Mouse (Mus musculus) neural tube, embryonic 11.5 days (tissue): ENCODE measurements around the gene Mns1. TPM values are rescaled to one million over a fixed set of nuclear protein-coding genes. Genes with fewer than 3 reads are reported as not detected.
A peak's percentile ranks its signal among the peaks of the same experiment; 100 is the strongest.
"Not testable (repeated sequence)": the region's sequence is repeated elsewhere in the genome, so short reads cannot be mapped to it uniquely, and the experiment has no call there.

Experiments
- ATAC-seq: fragments of 200-750 bp; cut with Nextera tagmentation; 2 replicates; pipeline ENCODE4 v1.8.0; 2017; ENCODE audit warnings: moderate number of reproducible peaks, mild to moderate bottlenecking, moderate TSS enrichment, moderate library complexity; ENCODE audit not compliant: insufficient read depth, low FRiP score, low TSS enrichment
- DNase-seq: peaks from one replicate; pipeline ENCODE4 v3.0.0-alpha.2; 2015; ENCODE audit warnings: low spot score
- H3K27ac ChIP-seq: fragments of 300-500 bp; sonication (generic); 2 replicates; pipeline ENCODE4 v1.5.1; 2014; ENCODE audit warnings: low read depth, mild to moderate bottlenecking, low read length
- H3K27me3 ChIP-seq: fragments of 300-500 bp; sonication (generic); 2 replicates; pipeline ENCODE4 v1.6.1; 2014; ENCODE audit warnings: mild to moderate bottlenecking, low read length, mixed read lengths; ENCODE audit not compliant: control insufficient read depth, insufficient read depth
- H3K36me3 ChIP-seq: fragments of 300-500 bp; sonication (generic); 2 replicates; pipeline ENCODE4 v1.6.1; 2014; ENCODE audit warnings: mild to moderate bottlenecking, low read length, moderate library complexity, mixed read lengths; ENCODE audit not compliant: control insufficient read depth, insufficient read depth
- H3K4me1 ChIP-seq: fragments of 300-500 bp; sonication (generic); 2 replicates; pipeline ENCODE4 v1.6.1; 2014; ENCODE audit warnings: low read length, mixed read lengths; ENCODE audit not compliant: control insufficient read depth, insufficient read depth
- H3K4me2 ChIP-seq: fragments of 300-500 bp; sonication (generic); 2 replicates; pipeline ENCODE4 v1.6.1; 2014; ENCODE audit warnings: low read depth, mild to moderate bottlenecking, moderate library complexity
- H3K4me3 ChIP-seq: fragments of 300-500 bp; sonication (generic); 2 replicates; pipeline ENCODE4 v1.5.1; 2014; ENCODE audit warnings: low read depth, low read length
- H3K9ac ChIP-seq: fragments of 300-500 bp; sonication (generic); 2 replicates; pipeline ENCODE4 v1.6.1; 2014; ENCODE audit warnings: mild to moderate bottlenecking, low read length
- H3K9me3 ChIP-seq: fragments of 300-500 bp; sonication (generic); 2 replicates; pipeline ENCODE4 v1.6.1; 2016; ENCODE audit warnings: low read length; ENCODE audit not compliant: control insufficient read depth
- WGBS: fragments of 180-500 bp; shearing (Covaris S2); extraction: QIAGEN DNeasy Blood & Tissue Kit; methylation state at CpG from one replicate; pipeline ENCODE4 v1.1.7; 2014; 5-methylcytosine and 5-hydroxymethylcytosine counted together
- polyA plus RNA-seq: library from polyadenylated mRNA; unstranded; fragments of >200 nt; fragmentation: Nextera tagmentation; extraction: Ambion mirVana; gene quantifications from 2 replicates; pipeline ENCODE4 v1.2.1, GENCODE M21; 2014

Gene Mns1
- polyA plus RNA-seq, 1 experiment from 2014 or later, result 36.5 TPM

- H3K4me2 ChIP-seq, H3K9ac ChIP-seq, H3K27me3 ChIP-seq, H3K4me3 ChIP-seq, H3K36me3 ChIP-seq, H3K9me3 ChIP-seq, H3K4me1 ChIP-seq, ATAC-seq, H3K27ac ChIP-seq, DNase-seq: not testable (repeated sequence)
- 75% methylated on average over 4 of the region's 4 CpGs for WGBS
Observed at GRCm38 (mm10) chr9:72401769-72402168, 36.0 kb upstream of the Mns1 start.

DNA sequence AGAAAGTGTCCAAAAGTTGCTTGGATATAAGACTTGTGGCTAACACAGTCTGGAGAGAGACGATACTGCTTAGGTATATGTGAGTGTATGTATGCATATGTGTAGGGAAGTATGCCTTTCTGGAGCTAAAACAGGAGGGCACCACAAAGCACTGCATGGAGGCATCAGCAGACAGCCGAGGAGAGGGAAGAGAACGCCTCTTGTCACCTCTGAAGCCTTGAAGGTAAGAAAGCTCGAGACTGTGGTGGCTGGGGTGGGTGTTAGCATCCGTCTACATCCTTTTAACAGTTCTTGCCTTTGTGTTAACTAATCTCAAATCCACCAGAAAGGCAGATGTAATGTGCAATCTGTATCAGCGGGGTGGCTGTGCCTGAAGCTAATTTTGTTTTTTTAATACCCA is 34.4 kb upstream of the Mns1 start:
- H3K27me3 ChIP-seq, result no peaks in the 10 kb centered on the region
- no peaks in the 10 kb centered on the region for H3K36me3 ChIP-seq
- 66% methylated on average over 6 of the region's 6 CpGs for WGBS
- no peak overlapping the region for H3K9ac ChIP-seq
- no peaks in the 10 kb centered on the region for H3K9me3 ChIP-seq
- ATAC-seq, result no peak
- DNase-seq, result no peak
- H3K27ac ChIP-seq, result no peak overlapping the region
- no peaks in the 10 kb centered on the region for H3K4me1 ChIP-seq
- no peak overlapping the region for H3K4me2 ChIP-seq
- H3K4me3 ChIP-seq, result no peak overlapping the region

- no peak for DNase-seq
- ATAC-seq, result no peak
- 92% methylated on average over 8 of the region's 8 CpGs for WGBS
- H3K4me1 ChIP-seq, result no peaks in the 10 kb centered on the region
- H3K27ac ChIP-seq, result no peak overlapping the region
- H3K4me2 ChIP-seq, result no peak overlapping the region
- no peaks in the 10 kb centered on the region for H3K27me3 ChIP-seq
- no peaks in the 10 kb centered on the region for H3K9me3 ChIP-seq
- no peak overlapping the region for H3K9ac ChIP-seq
- no peak overlapping the region for H3K4me3 ChIP-seq
- no peaks in the 10 kb centered on the region for H3K36me3 ChIP-seq
Observed at GRCm38 (mm10) chr9:72404446-72404845, 33.4 kb upstream of the Mns1 start.

DNA sequence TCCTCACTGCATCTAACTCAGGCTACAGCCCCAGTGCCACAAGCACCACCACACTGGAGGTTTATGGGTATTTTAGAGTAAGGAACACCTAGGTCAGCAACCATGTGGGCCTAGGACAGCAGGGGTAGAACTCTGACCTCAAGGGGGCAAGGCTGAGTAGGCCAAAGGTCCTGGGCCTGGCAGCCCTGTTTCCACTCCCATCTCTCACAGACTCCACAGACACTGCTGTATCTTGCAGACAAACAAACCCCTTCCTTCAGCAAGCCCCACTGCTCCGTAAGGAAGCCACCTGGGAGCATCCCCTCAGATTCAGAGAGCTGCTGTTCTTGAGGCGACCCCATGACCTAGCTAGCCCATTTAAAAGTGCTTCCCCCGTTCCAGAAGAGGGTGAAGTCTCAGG is 32.9 kb upstream of the Mns1 start:
- no peak overlapping the region for H3K27ac ChIP-seq
- H3K4me1 ChIP-seq, result no peaks in the 10 kb centered on the region
- no peak overlapping the region for H3K4me2 ChIP-seq
- no peaks in the 10 kb centered on the region for H3K36me3 ChIP-seq
- no peaks in the 10 kb centered on the region for H3K9me3 ChIP-seq
- no peak overlapping the region for H3K4me3 ChIP-seq
- 68% methylated on average over 3 of the region's 3 CpGs for WGBS
- no peaks in the 10 kb centered on the region for H3K27me3 ChIP-seq
- H3K9ac ChIP-seq, result no peak overlapping the region
- DNase-seq (no peak), ATAC-seq (no peak)

GRCm38 (mm10) chr9:72405882-72406638 is 31.8 kb upstream of the Mns1 start:
- no peak overlapping the region for H3K27ac ChIP-seq
- H3K4me1 ChIP-seq, result no peaks in the 10 kb centered on the region
- ATAC-seq (no peak), DNase-seq (no peak)
- WGBS, result 90% methylated on average over 9 of the region's 9 CpGs
- no peaks in the 10 kb centered on the region for H3K27me3 ChIP-seq
- no peak overlapping the region for H3K9ac ChIP-seq
- H3K4me2 ChIP-seq, result no peak overlapping the region
- no peaks in the 10 kb centered on the region for H3K36me3 ChIP-seq
- no peaks in the 10 kb centered on the region for H3K9me3 ChIP-seq
- H3K4me3 ChIP-seq, result no peak overlapping the region

DNA sequence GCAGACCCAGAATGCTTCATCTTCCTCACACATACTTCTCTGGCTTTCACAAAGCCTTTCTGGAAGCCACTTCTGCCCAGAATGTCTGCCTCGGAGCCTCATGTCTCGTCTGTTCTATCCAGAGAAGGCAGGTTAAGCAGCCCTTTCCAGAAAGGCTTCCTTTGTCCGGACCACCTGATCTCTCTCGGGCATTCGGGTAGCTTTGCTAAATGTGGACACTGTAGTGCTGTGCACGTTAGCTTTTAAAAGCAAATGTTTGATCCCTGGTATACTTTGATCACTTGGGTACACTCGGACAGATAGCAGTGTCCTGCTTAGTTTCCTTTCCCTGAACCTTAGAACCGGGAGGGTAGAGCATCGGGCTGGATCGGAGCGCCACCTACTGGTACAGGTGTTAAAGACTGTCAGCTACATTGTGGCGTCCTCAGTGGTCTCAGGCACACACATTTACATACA is 29.7 kb upstream of the Mns1 start:
- Histone ChIP-seq H3K9me3 (no peaks in the 10 kb centered on the region), H3K4me3 (no peak overlapping the region), H3K4me2 (peak overlapping the region; percentile 13), H3K9ac (no peak overlapping the region), H3K27ac (no peak overlapping the region), H3K4me1 (no peaks in the 10 kb centered on the region), H3K27me3 (no peaks in the 10 kb centered on the region), H3K36me3 (no peaks in the 10 kb centered on the region)
- WGBS, result 17% methylated on average over 12 of the region's 12 CpGs
- ATAC-seq (no peak), DNase-seq (peak; percentile 86)

- ATAC-seq (no peak), DNase-seq (no peak)
- Histone ChIP-seq H3K27me3 (no peaks in the 10 kb centered on the region), H3K4me2 (no peak overlapping the region), H3K9ac (no peak overlapping the region), H3K36me3 (no peaks in the 10 kb centered on the region), H3K9me3 (no peaks in the 10 kb centered on the region), H3K4me1 (no peaks in the 10 kb centered on the region), H3K4me3 (no peak overlapping the region), H3K27ac (no peak overlapping the region)
- 66% methylated on average over 15 of the region's 15 CpGs for WGBS
Observed at GRCm38 (mm10) chr9:72409381-72410225, 28.2 kb upstream of the Mns1 start.

DNA sequence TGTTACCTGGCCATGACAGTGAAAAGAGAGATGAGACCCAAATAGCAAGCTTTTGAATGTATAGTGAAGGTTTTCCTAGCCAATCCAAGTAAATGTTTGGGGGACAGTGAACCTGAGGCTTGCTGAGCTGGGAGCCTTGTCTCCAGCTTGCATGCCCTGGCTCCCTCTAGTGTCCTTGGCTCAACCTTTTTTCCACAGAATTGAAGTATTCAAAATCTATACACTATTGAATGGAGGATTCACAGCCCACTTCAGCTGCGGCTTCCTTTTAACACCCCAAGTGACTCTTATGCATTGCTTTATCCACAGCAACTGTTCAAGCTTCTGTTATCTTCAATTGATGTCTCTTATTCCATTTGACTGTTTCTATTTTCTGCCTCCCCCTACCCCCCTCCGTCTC is 26.1 kb upstream of the Mns1 start:
- H3K4me3 ChIP-seq, result no peak overlapping the region
- WGBS, result 93% methylated on average over 2 of the region's 2 CpGs
- H3K9ac ChIP-seq, result no peak overlapping the region
- no peaks in the 10 kb centered on the region for H3K27me3 ChIP-seq
- H3K4me1 ChIP-seq, result no peaks in the 10 kb centered on the region
- ATAC-seq (no peak), DNase-seq (no peak)
- no peak overlapping the region for H3K27ac ChIP-seq
- H3K4me2 ChIP-seq, result no peak overlapping the region
- no peaks in the 10 kb centered on the region for H3K9me3 ChIP-seq
- no peaks in the 10 kb centered on the region for H3K36me3 ChIP-seq

DNA sequence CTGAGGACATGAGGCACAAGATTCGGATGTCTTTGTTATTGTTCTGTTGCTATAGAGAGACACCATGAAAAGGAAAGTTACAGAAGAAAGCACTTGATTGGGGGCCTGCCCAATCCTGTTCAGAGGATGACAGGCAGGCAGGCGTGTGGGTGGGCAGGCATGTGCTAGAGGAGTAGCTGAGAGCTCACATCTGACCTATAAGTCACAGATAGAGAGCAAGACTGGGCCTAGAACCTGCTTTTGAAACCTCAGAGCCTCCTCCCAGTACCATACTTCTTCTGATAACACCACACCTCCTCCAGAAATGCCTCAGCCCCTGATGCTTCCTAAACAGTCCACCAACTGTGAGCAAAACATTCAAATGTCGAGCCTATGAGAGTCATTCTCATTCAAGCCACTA is 19.4 kb upstream of the Mns1 start:
- no peaks in the 10 kb centered on the region for H3K9me3 ChIP-seq
- H3K9ac ChIP-seq, result no peak overlapping the region
- DNase-seq (no peak), ATAC-seq (no peak)
- H3K27ac ChIP-seq, result no peak overlapping the region
- no peak overlapping the region for H3K4me2 ChIP-seq
- 75% methylated on average over 3 of the region's 3 CpGs for WGBS
- H3K4me1 ChIP-seq, result 0 out of 2 replicates have a peak, but pooled peaks cover 3% of the 10 kb centered on the region
- H3K4me3 ChIP-seq, result no peak overlapping the region
- H3K36me3 ChIP-seq, result no peaks in the 10 kb centered on the region
- no peaks in the 10 kb centered on the region for H3K27me3 ChIP-seq
